Mouse (Mus musculus) erythroblast, adult 5-6 weeks (primary cell): ENCODE measurements around the gene Fnbp4. TPM values are rescaled to one million over a fixed set of nuclear protein-coding genes. Genes with fewer than 3 reads are reported as not detected.

Experiments
- ATAC-seq: replicated peaks from 2 replicates; pipeline ENCODE4 v1.8.0; 2016; ENCODE audit warnings: moderate number of reproducible peaks, mild to moderate bottlenecking, moderate TSS enrichment, inconsistent platforms; ENCODE audit not compliant: poor library complexity, low FRiP score, severe bottlenecking
- total RNA-seq, 2 experiments: library from RNA; stranded (forward) in 1 of 2; stranded (reverse) in 1 of 2; fragments of 150-400 nt in 1 of 2; fragments of 200-764, 138-1000 nt in 1 of 2; gene quantifications; 2 replicates each; pipeline versions ENCODE4 v1.2.3 to v1.2.4; 2015 to 2017; ENCODE audit warnings: low replicate concordance in 2 of 2

The Fnbp4 gene
- total RNA-seq (2015; ENCODE audit: low replicate concordance) = 51.0 and 63.2 TPM in 2 replicates
- 135 and 192 TPM in 2 replicates for total RNA-seq (2017; ENCODE audit: low replicate concordance)

- ATAC-seq = peak; percentile 98
These were observed at the start of gene Fnbp4 for GRCm38 (mm10) chr2:90745053-90745678. Gene Fnbp4 (plus strand): TSS chr2:90745370.

DNA sequence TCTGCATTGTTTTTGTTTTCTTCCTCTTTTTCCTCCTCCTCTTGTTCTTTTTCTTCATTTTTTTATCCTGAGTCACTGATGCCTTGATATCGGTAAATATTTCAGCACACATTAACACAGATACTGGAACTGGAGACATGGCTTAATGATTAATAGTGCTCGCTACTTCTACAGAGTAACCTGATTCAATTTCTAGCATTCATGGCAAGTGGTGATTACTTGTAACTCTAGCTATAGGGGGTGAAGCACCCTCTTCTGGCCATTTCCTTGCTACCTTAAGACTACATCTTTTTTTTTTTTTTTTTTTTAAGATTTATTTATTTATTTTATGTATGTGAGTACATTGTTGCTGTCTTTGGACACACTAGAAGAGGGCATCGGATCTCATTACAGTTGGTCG lies 44.2 kb upstream of the Fnbp4 start:
- no peak for ATAC-seq

GRCm38 (mm10) chr2:90708548-90708947 lies 36.6 kb upstream of the Fnbp4 start:
- no peak for ATAC-seq

- ATAC-seq = peak; percentile 93
These were observed 29.5 kb upstream of the Fnbp4 start for GRCm38 (mm10) chr2:90715555-90716092.

GRCm38 (mm10) chr2:90717366-90717765 lies 27.8 kb upstream of the Fnbp4 start:
- no peak for ATAC-seq

DNA sequence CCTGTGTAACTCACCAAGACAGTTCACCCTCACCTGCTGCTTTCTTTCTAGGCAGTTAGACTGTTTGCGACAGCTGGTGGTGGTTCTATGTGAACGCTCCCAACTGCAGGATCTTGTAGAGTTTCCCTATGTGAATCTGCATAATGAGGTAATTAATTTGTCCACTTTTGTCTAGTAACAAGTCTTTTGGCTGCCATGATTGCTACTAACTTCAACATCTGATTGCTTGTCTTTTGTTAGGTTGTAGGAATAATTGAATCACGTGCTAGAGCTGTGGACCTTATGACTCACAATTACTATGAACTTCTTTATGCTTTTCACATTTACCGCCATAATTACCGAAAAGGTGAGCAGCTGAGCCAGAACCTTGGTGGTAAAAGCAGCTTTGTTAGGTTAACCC lies 27.2 kb upstream of the Fnbp4 start:
- no peak for ATAC-seq

DNA sequence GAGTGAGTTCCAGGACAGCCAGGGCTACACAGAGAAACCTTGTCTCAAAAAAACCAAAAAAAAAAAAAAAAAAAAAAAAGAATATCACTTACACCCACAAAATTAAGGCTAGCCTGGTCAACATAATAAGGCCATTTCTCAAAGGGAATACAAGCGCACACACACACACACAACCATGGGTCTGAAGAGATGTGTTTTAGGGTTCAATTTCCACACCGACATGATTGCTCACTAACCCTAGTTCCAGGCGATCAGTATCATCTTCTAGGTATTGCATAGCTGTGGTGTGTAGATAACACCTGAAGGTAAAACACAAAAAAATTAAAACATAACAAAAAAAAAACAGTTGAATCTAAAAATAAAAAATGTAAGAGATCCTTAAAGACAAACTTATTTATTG lies 18.4 kb upstream of the Fnbp4 start:
- ATAC-seq = no peak

DNA sequence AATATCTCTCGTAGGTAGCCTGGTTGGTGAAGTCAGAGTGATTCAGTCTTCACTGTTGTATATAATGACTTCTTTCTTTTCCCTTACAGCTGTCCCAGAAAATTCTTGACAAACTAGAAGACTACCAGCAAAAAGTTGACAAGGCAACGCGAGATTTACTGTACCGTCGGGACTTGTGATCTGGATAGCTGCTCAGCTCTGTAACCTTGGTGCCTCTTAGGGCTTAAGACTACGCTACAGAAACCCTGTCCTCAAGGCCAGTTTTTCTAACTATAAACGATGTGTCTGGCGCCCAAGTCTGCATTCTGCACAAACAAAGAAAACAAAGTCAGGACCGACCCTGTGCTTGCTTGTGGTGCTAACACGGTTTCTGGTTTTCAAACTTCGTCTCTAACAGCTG lies 9.8 kb upstream of the Fnbp4 start:
- ATAC-seq = no peak

DNA sequence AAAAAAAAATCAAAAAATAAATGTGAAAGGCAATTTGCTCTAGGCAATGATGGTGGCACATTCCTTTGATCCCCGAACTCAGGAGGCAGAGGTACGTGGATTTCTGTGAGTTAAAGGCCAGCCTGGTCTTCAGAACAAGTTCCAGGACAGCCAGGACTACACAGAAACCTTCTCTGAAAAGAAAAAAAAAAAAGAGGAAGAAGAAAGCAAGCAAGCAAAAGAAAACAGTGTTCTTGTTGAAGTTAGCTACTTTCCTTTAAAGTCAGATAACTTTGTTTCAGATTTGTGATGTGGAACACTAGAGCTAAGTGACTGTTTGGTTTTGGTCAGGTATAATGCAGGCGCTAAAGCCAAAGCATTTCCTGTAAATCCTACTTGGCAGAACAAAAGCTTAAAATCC lies 6.4 kb upstream of the Fnbp4 start:
- no peak for ATAC-seq

DNA sequence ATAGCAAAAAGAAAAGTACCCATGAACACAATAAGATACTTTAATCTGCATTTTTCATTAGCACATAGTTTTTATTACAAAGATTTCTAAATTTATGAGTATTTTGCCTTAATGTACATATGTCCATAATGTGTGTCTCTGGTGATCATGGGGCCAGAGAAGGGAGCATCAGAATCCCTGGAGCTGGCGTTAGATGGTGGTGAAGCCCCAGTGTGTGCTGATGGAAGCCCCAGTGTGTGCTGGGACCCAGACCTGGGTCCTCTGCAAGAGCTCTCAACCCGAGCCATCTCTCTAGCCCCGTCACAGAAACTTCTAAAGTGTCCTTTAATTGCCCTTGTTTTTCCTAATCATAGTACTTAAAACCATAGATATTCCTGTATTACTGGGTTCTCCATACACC lies 5.8 kb upstream of the Fnbp4 start:
- no peak for ATAC-seq

DNA sequence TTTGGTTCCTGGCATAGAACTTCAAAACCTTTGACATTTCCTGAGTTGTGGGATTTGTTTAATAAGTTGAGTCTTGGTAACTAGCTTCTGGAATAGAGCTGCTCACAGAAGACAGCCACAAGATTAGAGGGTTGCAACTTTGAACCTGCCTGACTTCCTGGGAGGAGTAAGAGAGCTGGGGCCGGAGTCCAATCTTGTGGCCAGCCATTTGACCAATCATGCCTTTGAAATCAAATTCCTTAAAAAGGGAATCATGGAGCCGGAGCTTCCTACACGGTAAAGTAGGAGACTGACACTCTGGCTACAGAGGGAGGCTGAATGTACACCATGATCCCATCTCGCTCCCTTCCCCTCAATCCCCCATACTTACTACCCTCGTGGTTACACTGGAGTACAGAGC lies 5.2 kb upstream of the Fnbp4 start:
- no peak for ATAC-seq

DNA sequence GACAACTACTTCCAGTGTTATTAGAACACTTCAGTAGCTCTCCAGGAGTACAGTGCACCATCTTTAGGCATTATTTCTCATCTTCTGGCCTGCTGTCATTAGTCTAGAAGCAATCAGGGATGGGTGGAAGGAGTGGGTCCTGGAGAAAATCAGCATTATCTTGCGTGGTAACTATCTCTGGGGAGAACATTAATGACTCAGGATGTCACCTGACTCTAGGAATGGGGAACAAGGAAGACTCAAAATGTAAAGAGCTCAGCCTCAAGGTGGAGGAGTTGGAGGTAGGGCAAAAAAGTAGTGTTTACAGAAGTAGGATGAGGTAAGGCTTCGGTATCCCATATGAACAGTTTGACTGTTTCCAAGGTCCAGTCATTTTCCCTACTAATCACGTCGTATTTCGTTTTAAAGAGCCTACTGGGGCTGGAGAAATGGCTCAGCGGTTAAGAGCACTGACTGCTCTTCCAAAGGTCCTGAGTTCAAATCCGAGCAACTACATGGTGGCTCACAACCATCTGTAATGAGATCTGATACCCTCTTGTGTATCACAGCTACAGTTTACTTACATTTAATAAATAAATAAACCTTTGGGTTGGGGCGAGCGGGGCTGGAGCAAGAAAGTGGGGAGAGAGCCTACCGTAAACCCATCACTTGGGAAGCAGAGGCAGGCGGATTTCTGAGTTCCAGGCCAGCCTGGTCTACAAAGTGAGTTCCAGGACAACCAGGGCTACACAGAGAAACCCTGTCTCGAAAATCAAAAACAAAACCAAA lies 701 bp upstream of the Fnbp4 start:
- ATAC-seq = no peak

- peak; percentile 34 for ATAC-seq
These were observed 769 bp downstream of the Fnbp4 start for GRCm38 (mm10) chr2:90745740-90746537.

GRCm38 (mm10) chr2:90746538-90746865 lies 1.3 kb downstream of the Fnbp4 start:
- ATAC-seq = no peak

DNA sequence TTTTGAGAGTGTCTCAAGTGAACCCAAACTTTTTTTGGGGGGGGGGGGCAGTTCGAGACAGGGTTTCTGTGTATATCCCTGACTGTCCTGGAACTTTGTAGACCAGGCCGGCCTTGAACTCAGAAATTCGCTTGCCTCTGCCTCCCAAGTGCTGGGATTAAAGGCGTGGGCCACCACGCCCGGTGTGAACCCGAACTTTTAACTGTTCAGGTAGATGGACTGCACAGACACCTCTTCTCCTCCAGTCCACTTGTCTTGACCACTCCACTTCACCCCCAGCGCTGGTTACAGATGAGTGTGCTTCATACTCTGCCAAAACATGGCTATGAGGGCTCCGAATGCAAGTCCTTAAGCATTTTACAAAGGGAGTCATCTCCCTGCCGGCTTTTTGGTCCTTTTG lies 2.0 kb downstream of the Fnbp4 start:
- ATAC-seq = no peak

- no peak for ATAC-seq
These were observed 4.7 kb downstream of the Fnbp4 start for GRCm38 (mm10) chr2:90749676-90750459.

- ATAC-seq = no peak
These were observed 8.4 kb downstream of the Fnbp4 start for GRCm38 (mm10) chr2:90753565-90753964.

GRCm38 (mm10) chr2:90754188-90754587 lies 9.0 kb downstream of the Fnbp4 start:
- no peak for ATAC-seq

- no peak for ATAC-seq
These were observed 20.0 kb downstream of the Fnbp4 start for GRCm38 (mm10) chr2:90765123-90765522.

DNA sequence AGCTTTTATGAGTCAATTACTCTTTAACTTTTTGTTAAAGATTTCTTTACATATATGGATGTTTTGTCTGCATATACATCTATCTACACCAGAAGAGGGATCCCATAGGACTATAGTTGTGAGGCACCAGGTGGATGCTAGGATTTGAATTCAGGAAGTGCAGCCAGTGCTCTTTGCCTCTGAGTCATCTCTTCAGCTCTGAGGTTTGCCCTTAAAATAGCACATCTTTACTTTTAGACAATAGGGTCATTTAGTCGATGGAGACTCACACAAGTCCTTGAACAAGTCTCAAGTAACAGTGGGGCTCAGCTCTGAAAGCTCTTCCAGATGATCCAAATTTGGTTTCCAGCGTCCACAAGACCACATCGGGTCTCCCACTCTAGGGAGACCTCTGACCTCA lies 36.2 kb downstream of the Fnbp4 start:
- no peak for ATAC-seq
